Mouse (Mus musculus) spleen, adult 2 months (tissue): ENCODE measurements around the gene Thsd7a. TPM values are rescaled to one million over a fixed set of nuclear protein-coding genes. Genes with fewer than 3 reads are reported as not detected.

Source experiments
- DNase-seq, 2 experiments: peaks; one replicate each; pipeline versions ENCODE4 v3.0.0 to v3.0.0-alpha.2; 2012 to 2021; ENCODE audit warnings: low spot score in 2 of 2, low read depth in 1 of 2
- H3K27ac ChIP-seq: fragments of 200-500 bp; 2 replicates; pipeline ENCODE4 v1.5.1; 2012; ENCODE audit warnings: low read length, inconsistent platforms; ENCODE audit not compliant: insufficient read depth
- H3K27me3 ChIP-seq: fragments of 200-500 bp; 2 replicates; pipeline ENCODE4 v1.6.1; 2012; ENCODE audit warnings: mild to moderate bottlenecking, moderate library complexity, low read length, inconsistent platforms; ENCODE audit not compliant: control insufficient read depth, insufficient read depth
- H3K36me3 ChIP-seq: fragments of 200-500 bp; 2 replicates; pipeline ENCODE4 v1.6.1; 2012; ENCODE audit warnings: mild to moderate bottlenecking, low read length, inconsistent platforms; ENCODE audit not compliant: control insufficient read depth, insufficient read depth
- H3K4me1 ChIP-seq: fragments of 200-500 bp; 2 replicates; pipeline ENCODE4 v1.6.1; 2011; ENCODE audit warnings: inconsistent platforms; ENCODE audit not compliant: control insufficient read depth, insufficient read depth, insufficient read length
- H3K4me3 ChIP-seq: fragments of 200-500 bp; 2 replicates; pipeline ENCODE4 v1.5.1; 2011; ENCODE audit warnings: mild to moderate bottlenecking, inconsistent platforms; ENCODE audit not compliant: insufficient read depth, insufficient read length; ENCODE audit errors: extremely low read depth
- CTCF ChIP-seq: fragments of 200-500 bp; IDR thresholded peaks from 2 replicates; pipeline ENCODE4 v1.5.1; 2011; ENCODE audit warnings: mild to moderate bottlenecking, inconsistent platforms; ENCODE audit not compliant: insufficient read depth, insufficient read length, insufficient replicate concordance; ENCODE audit errors: extremely low read depth
- POLR2A ChIP-seq: fragments of 200-500 bp; IDR thresholded peaks from 2 replicates; pipeline ENCODE4 v1.6.1; 2011; ENCODE audit warnings: low read depth, low read length, inconsistent platforms
- WGBS: fragments of 180-500 bp; shearing (Covaris S2); methylation state at CpG from one replicate; pipeline ENCODE4 v1.1.7; 2018; 5-methylcytosine and 5-hydroxymethylcytosine counted together
- polyA plus RNA-seq: library from polyadenylated mRNA; depleted of rRNA; stranded (reverse); fragments of >200 nt; gene quantifications from 2 replicates; pipeline ENCODE4 v1.2.3, GENCODE M21; 2012

The Thsd7a gene
- polyA plus RNA-seq, 1 experiment: 0.79 TPM

DNA sequence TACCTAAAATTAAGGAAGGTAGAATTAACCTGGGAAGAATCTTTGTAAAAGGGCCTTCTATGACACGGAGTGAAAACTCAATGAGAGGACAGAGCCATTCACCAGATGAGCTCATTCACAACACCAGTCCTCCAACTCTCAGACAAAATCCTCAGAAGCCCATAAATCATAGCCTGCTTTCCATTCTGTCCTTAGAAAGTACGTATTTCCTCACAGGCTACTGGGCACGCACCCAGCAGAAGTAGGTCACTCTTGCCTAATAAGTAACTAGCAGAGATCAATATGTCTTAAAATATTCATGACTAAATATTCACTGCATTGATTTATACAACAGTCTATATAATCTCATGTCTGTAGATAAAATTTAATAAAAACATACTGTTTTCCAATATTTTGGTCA is 300.4 kb downstream of the Thsd7a start:
- no peak overlapping the region for H3K27ac ChIP-seq
- WGBS: 78% methylated on average over 3 of the region's 3 CpGs
- no peaks in the 10 kb centered on the region for H3K36me3 ChIP-seq
- H3K27me3 ChIP-seq: no peaks in the 10 kb centered on the region
- no peak for DNase-seq
- TF ChIP-seq CTCF (no peak), POLR2A (no peak)
- no peak overlapping the region for H3K4me3 ChIP-seq
- no peaks in the 10 kb centered on the region for H3K4me1 ChIP-seq

DNA sequence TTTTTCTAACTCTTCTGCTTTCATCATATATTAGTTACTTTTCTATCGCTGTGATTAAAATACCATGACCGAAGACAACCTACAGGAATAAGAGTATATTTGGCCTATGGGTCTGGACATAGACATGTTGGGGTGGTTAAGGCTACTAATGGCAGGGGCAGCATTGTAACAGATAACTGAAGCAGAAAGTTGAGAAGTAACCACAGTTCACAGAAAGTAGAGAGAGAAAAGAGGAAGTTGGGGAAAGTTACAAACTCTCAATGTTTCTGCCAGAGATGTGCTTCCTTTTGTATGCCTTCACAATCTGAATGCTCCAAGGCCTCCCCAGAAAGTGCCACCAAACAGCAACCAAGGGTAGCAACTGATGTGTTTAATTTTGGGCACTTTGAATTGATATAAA is 303.7 kb downstream of the Thsd7a start:
- WGBS: 77% methylated on average over 2 of the region's 2 CpGs
- DNase-seq: no peak

DNA sequence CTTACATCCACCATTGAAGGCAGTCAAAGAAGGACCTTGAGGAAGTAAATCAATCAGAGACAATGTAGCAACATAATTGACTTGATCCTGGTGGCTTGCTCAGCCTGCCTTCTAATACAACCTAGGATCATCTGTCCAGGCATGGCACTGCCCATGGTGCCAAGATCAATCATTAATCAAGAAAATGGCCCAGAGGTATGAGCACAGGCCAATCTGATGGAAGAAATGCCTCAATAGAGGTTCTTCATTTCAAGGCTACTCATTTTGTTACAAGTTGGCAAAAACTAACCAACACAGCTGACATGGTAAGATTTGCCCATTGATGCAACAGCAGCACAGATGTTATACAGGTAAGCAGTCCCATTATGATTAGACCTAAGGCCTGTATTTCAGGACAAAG is 309.6 kb downstream of the Thsd7a start:
- Histone ChIP-seq H3K4me1 (no peaks in the 10 kb centered on the region), H3K27ac (no peak overlapping the region), H3K4me3 (no peak overlapping the region), H3K36me3 (no peaks in the 10 kb centered on the region), H3K27me3 (no peaks in the 10 kb centered on the region)
- no peak for DNase-seq
- TF ChIP-seq POLR2A (no peak), CTCF (no peak)

More for the DNA sequence above, 303.7 kb downstream of the Thsd7a start:
- no peaks in the 10 kb centered on the region for H3K36me3 ChIP-seq
- no peaks in the 10 kb centered on the region for H3K4me1 ChIP-seq
- H3K27me3 ChIP-seq: no peaks in the 10 kb centered on the region
- H3K27ac ChIP-seq: no peak overlapping the region
- no peak for TF ChIP-seq POLR2A
- no peak overlapping the region for H3K4me3 ChIP-seq

DNA sequence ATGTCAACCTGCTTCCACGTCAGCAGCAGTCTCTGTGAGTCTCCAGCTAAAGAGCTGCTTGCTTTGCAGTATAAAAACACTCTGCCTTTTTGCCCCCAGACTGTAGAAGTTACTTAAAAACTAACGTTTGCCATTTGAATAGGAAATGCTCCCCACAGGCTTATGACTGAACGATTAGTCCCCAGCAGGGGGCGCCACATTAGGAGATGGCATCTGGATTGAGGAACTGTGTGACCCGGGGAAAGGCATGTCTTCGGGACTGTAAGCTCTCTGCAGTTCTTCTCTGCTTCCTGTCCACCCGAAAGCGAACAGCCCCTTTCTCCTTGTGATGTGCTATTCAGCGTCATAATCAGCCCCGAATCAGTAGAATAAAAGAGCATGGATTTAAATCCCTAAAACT is 330.1 kb downstream of the Thsd7a start:
- TF ChIP-seq POLR2A (no peak), CTCF (no peak)
- no peak for DNase-seq
- Histone ChIP-seq H3K36me3 (no peaks in the 10 kb centered on the region), H3K27ac (no peak overlapping the region), H3K27me3 (no peaks in the 10 kb centered on the region), H3K4me3 (no peak overlapping the region), H3K4me1 (no peaks in the 10 kb centered on the region)
- WGBS: 88% methylated on average over 10 of the region's 10 CpGs

DNA sequence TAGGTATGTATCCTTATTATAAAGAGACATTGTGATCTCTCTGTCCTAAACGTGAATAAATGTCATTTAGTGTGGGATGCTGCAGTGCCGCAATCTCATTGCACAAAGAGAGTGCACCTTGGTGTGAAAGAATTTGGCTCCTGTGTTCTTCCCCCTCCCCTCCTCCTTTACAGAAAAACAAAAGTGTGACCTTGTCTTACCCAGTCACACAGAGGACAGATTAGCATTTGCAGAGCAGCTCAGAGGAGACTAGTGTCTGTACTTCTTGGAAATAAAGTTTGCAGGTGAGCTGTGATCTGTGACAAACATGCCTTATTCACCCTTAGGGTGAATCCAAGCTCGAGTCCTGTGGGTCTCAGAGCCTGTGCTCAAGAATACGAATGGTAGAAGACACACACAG is 332.2 kb downstream of the Thsd7a start:
- Histone ChIP-seq H3K36me3 (no peaks in the 10 kb centered on the region), H3K27ac (no peak overlapping the region), H3K4me1 (no peaks in the 10 kb centered on the region), H3K27me3 (no peaks in the 10 kb centered on the region), H3K4me3 (no peak overlapping the region)
- 72% methylated on average over 4 of the region's 4 CpGs for WGBS
- no peak for TF ChIP-seq POLR2A
- TF ChIP-seq CTCF: no peak
- DNase-seq: no peak

DNA sequence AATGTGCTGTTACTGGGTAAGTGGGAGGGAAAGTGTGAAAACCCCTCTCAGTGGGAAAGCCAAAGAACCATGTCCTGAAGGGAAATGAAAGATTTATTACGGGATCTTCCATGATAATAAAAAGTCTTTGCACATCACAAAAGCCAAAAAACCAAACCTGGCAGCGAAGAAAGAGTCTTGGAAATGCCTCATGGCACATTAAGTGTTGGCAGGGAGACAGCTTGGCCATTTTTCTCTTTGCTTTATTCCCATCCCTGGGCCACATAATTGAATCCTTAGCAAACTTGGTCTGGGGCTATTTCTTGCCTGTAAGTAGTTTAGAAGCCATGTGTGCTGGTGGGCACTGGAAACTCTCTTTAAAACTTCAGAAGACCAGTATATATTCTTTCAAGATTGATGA is 344.8 kb downstream of the Thsd7a start:
- DNase-seq: no peak
- no peak for TF ChIP-seq POLR2A
- no peak for TF ChIP-seq CTCF
- Histone ChIP-seq H3K27me3 (no peaks in the 10 kb centered on the region), H3K27ac (no peak overlapping the region), H3K36me3 (no peaks in the 10 kb centered on the region), H3K4me1 (no peaks in the 10 kb centered on the region), H3K4me3 (no peak overlapping the region)
- WGBS: 86% methylated on average over 2 of the region's 2 CpGs

DNA sequence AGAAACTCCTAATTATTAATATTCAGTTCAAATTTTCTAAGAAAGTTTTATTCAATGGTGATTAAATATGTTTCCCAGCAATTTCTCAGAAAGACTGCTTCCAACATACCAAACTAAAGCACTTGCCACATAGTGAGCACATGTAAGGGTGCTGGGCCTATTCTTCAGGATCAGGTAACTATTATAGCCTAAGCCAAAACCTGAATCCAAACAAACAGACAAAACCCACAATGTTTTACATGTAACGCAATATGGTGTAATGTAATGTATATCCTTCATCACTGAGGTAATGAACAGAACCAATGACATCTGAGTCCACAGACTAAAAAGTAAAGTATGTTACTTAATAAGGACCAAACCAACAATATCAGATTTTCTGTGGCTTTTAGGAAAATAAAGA is 346.2 kb downstream of the Thsd7a start:
- Histone ChIP-seq H3K4me1 (no peaks in the 10 kb centered on the region), H3K36me3 (no peaks in the 10 kb centered on the region), H3K27me3 (no peaks in the 10 kb centered on the region), H3K4me3 (no peak overlapping the region), H3K27ac (no peak overlapping the region)
- WGBS: 98% methylated on average over 1 of the region's 1 CpGs
- no peak for TF ChIP-seq POLR2A
- TF ChIP-seq CTCF: no peak
- DNase-seq: no peak
